Mouse (Mus musculus) heart, adult 8-10 months (tissue): ENCODE results near the gene Gal3st2c. TPM values are rescaled to one million over a fixed set of nuclear protein-coding genes. Genes with fewer than 3 reads are reported as not detected.
A peak's percentile ranks its signal among the peaks of the same experiment; 100 is the strongest.
"Not testable (repeated sequence)": the region's sequence is repeated elsewhere in the genome, so short reads cannot be mapped to it uniquely, and the experiment has no call there.

ENCODE experiments used
- DNase-seq: peaks from one replicate; pipeline ENCODE4 v3.0.0; 2022; ENCODE audit warnings: low spot score
- total RNA-seq, 4 experiments: library from RNA; stranded (reverse); gene quantifications; 2 replicates each; pipeline ENCODE4 v1.2.4; 2022

The Gal3st2c gene
- total RNA-seq = 1 to 10 TPM in 3 of 4 experiments, under 1 TPM in 1; 0.89 to 1.4 (median 1.3) TPM

DNA sequence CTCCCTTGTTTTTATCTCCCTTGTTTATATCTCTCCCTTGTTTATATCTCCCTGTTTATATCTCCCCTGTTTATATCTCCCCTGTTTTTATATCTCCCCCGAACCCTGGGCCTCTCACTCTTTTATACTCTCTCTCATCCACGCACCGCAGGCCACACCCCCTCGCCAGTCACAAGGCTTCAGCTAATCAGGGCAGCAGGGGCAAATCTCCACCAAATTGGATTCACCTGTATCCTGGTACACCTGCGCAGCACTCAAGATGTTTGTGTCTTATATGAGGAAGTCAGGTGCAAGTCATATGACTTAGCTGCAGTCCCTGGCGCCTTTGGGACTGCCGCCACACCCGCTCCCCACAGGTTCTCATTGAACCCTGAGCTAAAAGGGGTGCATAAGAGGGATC is at the start of gene Gal3st2c:
Gal3st2c (plus strand) TSS at position 301 of the 400 bp plus-strand sequence.
- DNase-seq = not testable (repeated sequence)

DNA sequence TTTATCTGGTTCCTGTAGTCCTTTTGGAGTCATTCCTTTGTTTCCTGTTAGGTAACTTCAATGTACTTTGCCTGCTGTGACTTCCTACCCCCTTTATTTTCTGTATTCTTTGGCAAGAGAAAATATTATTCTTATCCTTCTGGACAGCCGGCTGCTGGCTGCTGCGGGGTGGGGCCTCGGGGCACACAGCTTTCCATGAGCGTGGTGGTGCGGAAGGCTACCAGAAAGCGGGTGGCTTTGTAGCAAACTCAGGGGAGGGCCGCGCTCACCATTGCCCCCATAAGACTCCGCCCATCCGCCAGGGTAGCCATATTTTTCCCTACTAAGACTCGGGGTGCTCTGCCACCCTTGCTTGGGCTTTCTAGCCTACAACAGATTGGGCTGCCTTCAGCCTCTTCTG is 41.2 kb upstream of the Gal3st2c start:
- not testable (repeated sequence) for DNase-seq

GRCm38 (mm10) chr1:93966489-93966888 is 23.8 kb upstream of the Gal3st2c start:
- not testable (repeated sequence) for DNase-seq

GRCm38 (mm10) chr1:93970380-93970779 is 19.9 kb upstream of the Gal3st2c start:
- DNase-seq = not testable (repeated sequence)

DNA sequence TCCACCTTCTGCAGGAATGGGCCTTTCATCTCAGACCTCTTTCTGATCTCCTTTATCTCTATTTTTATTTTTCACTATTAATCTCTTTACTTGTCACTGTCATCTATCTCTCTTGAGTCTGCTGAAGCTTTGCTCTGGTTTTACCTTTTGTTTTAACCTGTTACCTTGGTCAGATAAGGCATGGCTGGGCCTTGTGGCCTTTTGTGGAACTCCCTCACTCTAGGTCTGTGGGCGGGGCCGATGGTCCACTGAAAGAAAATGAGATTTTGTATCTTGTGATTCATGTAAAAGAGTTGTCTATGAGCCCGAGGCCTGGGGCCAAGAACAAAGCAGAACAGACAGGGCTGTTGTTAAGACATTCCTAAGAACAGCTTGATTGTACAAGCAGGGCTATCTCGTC is 19.5 kb upstream of the Gal3st2c start:
- DNase-seq = not testable (repeated sequence)

- DNase-seq = not testable (repeated sequence)
Observed at GRCm38 (mm10) chr1:93975764-93976163, 14.5 kb upstream of the Gal3st2c start.

DNA sequence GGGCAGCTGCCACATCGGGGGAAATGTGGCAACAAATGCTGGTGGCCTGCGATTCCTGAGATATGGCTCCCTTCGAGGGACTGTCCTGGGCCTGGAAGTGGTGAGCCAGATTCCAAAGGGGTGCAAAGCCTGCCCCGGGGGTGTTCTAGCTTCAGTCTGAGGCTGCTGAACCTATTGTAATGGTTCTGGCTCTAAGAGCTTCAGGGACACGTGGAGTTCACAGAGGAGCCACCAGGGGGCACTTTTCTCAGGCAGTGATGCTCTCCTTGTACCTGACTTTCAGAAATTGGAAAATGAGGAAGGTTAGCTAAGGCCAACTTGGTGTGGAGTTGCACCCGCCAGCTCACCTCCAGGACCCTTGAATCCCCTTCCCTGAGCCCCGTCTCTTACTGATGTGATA is 12.0 kb upstream of the Gal3st2c start:
- DNase-seq = not testable (repeated sequence)

DNA sequence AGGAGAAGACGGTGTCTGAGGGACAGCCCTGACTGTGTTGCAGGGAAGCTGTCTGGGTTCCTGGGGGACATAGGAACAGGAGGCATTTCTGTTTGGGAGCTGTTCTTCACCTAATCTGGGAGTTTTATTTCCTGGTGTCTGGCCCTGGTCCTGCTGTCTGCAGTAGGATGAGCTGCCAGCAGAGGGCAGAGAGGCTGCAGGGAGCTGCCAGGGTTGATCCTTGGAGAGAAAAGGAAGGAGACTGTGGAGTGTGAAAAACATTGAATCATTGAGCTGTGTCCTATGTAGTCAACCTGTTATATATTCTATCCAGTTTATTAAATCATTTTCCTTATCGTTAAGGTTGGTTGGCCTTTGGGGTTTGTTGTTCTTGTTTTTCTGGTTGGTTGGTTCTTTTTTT is 9.4 kb upstream of the Gal3st2c start:
- not testable (repeated sequence) for DNase-seq

DNA sequence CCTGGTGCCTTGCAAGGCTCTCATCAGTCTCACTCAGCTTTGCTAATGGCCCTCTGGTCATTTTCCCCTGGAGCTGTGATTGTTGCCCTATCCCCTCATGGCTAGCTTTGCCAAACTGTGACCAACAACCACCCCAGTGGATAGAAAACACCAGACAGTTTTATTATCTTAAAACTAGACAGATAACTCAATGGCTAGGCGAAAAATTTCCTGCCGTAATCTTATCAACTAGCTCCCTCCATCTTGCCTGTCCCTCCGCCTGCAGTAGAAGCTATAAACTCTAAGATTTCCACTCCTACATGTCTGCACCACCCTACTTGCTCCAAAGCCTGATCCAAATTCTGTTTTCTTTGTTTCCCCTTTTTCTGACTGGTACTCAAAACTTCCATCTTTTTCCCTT is 4.1 kb upstream of the Gal3st2c start:
- no peak for DNase-seq

- DNase-seq = no peak
Observed at GRCm38 (mm10) chr1:93988786-93989185, 1.5 kb upstream of the Gal3st2c start.

DNA sequence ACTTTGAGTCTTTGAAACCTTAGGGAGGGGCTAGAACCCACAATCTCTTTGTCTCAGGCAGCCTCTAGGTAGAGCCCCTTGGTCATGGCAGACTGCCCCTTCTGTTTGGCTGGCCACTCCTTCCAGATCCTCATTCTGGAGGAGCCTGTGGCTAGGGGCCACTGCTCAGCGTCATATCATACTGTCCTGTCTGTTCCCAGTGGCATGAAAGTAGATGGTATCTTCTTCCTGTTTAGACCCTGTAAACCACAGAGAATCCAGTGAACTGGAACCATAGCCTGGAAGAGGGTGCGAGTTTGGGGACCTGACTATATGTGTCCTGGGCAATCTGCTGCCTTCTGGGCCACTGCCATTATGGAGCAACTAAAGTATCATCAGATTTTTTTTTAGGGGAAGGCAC is 759 bp downstream of the Gal3st2c start:
- not testable (repeated sequence) for DNase-seq

DNA sequence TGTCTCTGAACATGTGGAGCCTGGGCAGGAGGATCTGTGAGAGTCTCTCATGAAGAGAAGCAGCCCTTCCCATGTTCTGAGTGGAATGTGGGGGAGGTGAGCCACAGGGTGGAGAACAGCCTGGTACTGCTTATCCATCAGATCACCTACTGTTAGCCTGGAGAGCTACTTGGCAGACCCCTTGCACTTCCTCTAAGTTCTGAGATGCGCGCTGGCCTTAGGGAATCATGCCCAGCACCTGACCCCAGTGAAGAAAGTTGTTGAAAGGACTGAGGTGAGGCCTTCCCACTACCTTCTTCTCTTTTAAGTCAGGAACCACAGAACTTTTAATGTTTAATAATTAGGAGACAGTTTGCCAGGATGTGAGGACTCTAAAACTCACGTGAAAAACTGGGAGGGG is 1.2 kb downstream of the Gal3st2c start:
- not testable (repeated sequence) for DNase-seq

DNA sequence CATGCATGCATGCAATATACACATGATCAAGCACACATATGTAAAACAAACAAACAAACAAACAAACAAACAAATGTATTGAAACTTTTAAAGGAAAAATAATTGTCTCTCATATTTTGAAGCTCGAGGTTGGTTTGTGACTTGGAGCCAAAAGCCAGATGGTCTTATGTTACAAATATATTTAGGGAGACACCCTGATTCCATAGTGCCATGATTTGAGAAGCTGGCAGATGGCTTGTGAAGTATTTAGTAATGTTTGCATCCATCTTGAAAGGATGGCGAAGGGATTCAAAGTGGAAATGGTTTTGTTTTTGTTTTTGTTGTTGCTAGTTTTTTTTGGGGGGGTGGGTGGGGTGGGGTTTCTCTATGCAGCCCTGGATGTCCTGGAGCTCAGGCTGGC is 10.7 kb downstream of the Gal3st2c start:
- DNase-seq = no peak

GRCm38 (mm10) chr1:94005954-94006506 is 15.7 kb downstream of the Gal3st2c start:
- not testable (repeated sequence) for DNase-seq

DNA sequence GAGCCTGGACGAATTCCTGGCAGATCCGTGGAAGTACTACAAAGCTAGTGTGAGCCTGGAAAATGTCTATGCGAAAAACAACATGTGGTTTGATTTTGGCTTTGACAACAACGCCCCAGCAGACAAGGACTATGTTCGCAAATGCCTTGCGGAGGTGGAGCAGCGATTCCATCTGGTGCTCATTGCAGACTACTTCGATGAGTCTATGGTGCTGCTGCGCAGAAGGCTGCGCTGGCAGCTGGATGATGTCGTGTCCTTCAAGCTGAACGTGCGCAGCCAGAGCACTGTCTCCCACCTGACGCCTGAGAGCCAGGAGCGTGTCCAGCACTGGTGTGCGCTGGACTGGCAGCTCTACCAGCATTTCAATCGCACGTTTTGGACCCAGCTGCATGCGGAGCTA is 18.5 kb downstream of the Gal3st2c start:
- DNase-seq = not testable (repeated sequence)

- no peak for DNase-seq
Observed at GRCm38 (mm10) chr1:94011643-94012042, 21.3 kb downstream of the Gal3st2c start.

- no peak for DNase-seq
Observed at GRCm38 (mm10) chr1:94020151-94020550, 29.8 kb downstream of the Gal3st2c start, which contains the start of gene Neu4. Neu4 (plus strand) TSS chr1:94020451.

DNA sequence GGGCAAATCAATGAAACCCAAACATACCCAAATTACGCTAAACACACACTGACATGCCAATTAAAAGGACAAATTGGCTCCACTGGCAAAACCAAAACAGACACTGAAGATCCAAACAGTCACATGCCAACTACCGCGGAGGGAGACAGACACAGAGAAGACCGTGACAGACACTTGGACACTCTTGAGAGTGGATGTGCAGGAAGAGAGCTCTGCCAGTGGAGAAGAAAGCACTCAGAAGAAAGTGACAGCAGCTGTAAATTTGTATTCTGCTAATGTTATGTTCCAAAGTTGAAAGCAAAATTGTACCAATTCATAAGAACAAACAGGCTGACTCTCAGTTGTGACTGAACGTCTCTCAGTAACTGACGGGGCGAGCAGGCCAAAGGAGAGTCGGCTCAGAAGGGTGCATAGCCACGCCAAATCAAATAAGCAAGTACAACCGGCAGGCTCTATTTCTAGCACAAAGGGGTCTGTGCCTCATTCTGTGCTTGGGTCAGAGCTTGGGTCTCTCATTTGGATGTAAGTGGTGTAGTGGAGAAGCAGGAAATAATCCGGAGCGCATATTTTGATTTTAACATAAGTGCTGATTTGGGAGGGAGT is 37.3 kb downstream of the Gal3st2c start:
- no peak for DNase-seq

DNA sequence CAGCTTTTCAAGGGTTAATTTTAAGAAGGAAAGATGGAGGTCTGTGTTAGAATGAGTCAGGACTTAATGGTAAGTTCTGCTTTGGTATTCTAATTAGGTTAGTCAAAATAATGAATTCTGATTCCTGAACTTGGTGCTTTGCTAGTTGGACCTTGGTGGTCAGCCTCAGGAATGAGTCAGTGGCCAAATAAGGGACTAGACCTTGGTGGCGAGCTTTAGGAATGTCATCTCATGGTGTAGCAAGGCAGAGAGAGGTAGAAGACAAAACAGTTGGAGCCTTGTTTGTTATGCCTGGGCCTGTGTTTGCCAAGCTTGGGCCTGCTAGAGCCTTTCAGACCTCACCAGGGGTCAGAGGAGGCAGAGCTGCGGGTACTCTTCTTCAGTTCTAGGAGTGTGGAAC is 38.4 kb downstream of the Gal3st2c start:
- no peak for DNase-seq

GRCm38 (mm10) chr1:94033075-94033602 is 42.8 kb downstream of the Gal3st2c start:
- DNase-seq = no peak

DNA sequence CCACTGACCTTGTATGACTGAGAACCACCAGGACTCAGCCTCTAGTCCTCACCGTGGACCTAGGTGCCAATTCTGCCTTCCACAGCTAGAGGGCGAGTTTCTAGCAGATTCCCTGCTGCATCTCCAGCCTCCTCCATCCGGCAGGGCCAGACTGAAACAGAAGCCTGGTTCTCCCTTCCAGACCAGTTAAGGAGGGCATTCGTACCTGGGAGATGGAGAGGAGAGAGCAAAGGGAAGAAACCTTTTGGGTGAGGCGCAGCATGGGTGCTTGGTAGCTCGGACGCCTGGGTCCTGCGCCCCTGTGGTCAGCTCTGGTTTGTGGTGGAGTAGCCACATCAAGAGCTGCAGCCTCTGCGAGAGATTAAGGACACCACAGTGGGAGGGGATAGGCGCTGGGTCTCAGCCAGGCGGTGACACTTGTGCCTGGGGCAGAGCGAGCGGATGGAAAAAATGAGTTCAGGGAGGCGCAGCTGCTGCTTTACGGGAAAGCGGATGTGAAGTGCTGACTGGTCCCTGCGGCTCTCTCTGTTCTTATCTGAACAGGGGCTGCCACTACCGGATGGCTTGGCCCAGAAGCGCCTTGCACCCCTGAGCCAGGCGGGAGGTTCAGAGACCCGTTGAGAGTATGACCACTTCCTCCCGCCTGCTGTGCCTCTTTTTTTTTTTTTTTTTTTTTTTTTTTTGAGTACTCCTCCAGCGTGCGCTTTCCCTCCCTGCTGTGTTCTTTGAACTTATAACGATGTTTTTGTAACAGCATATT is 44.9 kb downstream of the Gal3st2c start:
- peak; percentile 87 for DNase-seq

DNA sequence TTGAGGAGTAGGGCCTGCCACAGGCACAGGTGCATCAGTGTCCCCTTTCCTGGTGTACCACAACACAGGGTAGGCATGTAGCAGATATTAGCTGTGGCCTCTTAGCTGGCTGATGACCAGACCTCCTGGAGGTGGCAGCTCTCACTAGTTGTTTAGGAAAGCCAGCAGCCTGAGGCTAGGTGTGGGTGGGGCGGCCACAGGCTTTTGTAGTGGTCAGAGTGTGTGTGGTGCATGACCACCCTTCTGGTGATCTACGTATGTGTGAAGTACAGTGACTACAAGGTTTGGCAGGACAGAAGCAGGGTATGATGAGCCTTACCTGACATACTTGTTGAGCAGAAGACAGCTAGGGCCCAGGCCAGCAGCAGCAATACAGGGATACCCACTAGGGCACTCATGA is 50.1 kb downstream of the Gal3st2c start:
- no peak for DNase-seq

DNA sequence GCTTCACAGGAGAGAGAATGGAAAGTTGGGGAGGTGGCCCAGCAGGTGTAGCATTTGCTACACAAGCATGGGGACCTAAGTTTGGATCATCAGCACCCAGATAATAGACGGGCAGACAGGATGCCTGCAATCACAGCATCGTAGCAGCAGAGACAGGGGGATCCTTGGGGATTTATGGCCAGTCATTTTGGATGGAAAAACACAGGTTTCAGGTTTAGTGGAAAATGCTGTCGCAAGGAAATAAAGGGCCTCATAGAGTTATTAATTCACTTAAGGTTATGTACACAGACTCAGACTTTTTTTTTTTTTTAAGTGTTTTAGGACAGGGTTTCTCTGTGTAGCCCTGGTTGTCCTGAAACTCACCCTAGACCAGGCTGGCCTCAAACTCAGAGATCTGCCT is 55.2 kb downstream of the Gal3st2c start:
- no peak for DNase-seq
